Mouse (Mus musculus) stomach, postnatal 0 days (tissue): ENCODE results near the gene Usf2.

Experiments
- CTCF ChIP-seq: IDR thresholded peaks from 2 replicates; pipeline ENCODE4 v1.5.1; 2016; ENCODE audit warnings: antibody characterized with exemption, low read depth, mild to moderate bottlenecking, moderate library complexity
- EP300 ChIP-seq: optimal IDR thresholded peaks from 2 replicates; pipeline ENCODE3; 2016; ENCODE audit warnings: antibody characterized with exemption

GRCm38 (mm10) chr7:30996491-30996890 lies 39.9 kb upstream of the Usf2 start:
- TF ChIP-seq EP300 (no peak), CTCF (peak; percentile 33)
